Mouse (Mus musculus): ENCODE results near the gene Sac3d1. TPM values are rescaled to one million over a fixed set of nuclear protein-coding genes. Genes with fewer than 3 reads are reported as not detected.

Gene Sac3d1
- polyA plus RNA-seq, 1 experiment = 44.7 TPM

- H3K27me3 ChIP-seq (ENCODE audit: control insufficient read depth, insufficient read depth, insufficient read length) = no peaks in the 10 kb centered on the region
- peaks cover 2% of the 10 kb centered on the region for H3K79me3 ChIP-seq (ENCODE audit: low read depth)
- TF ChIP-seq CEBPB (IDR thresholded peaks at IDR 0.05; ENCODE audit: low read depth) (no peak), CTCF (IDR thresholded peaks at IDR 0.05; ENCODE audit: control insufficient read depth, insufficient read depth, insufficient read length) (no peak), MYOD1 (IDR thresholded peaks at IDR 0.05; ENCODE audit: control insufficient read depth, insufficient read length, low read depth) (no peak), USF1 (IDR thresholded peaks at IDR 0.05; ENCODE audit: low read depth) (no peak), MYOG (IDR thresholded peaks at IDR 0.05; ENCODE audit: control insufficient read depth, extremely low read depth, insufficient read length) (no peak), FOSL1 (IDR thresholded peaks at IDR 0.05; ENCODE audit: insufficient read depth, low read length, poor library complexity, severe bottlenecking) (no peak), MAX (IDR thresholded peaks at IDR 0.05) (no peak)
- H3K79me2 ChIP-seq (ENCODE audit: control insufficient read depth, insufficient read depth) = peaks cover 5% of the 10 kb centered on the region
- H3K4me3 ChIP-seq (ENCODE audit: insufficient read depth, poor library complexity, severe bottlenecking) = peak within 1 kb of the TSS; percentile 30
- H3K36me3 ChIP-seq (ENCODE audit: control insufficient read depth, insufficient read depth) = peaks cover 9% of the 10 kb centered on the region
- peak within 1 kb of the TSS; percentile 47 for H3ac ChIP-seq (ENCODE audit: control insufficient read depth, insufficient read length, low read depth)
These were observed 50.6 kb downstream of the Sac3d1 start, which contains the start of gene Tm7sf2 for GRCm38 (mm10) chr19:6067724-6068415. Tm7sf2 (minus strand) TSS chr19:6068373.

GRCm38 (mm10) chr19:6067011-6067723 lies 51.3 kb downstream of the Sac3d1 start:
- Histone ChIP-seq H3K4me3 (ENCODE audit: insufficient read depth, poor library complexity, severe bottlenecking) (peak overlapping the region; percentile 30), H3K27me3 (ENCODE audit: control insufficient read depth, insufficient read depth, insufficient read length) (no peaks in the 10 kb centered on the region), H3K79me3 (ENCODE audit: low read depth) (peaks cover 7% of the 10 kb centered on the region), H3K79me2 (ENCODE audit: control insufficient read depth, insufficient read depth) (peaks cover 12% of the 10 kb centered on the region), H3K36me3 (ENCODE audit: control insufficient read depth, insufficient read depth) (peaks cover 9% of the 10 kb centered on the region), H3ac (ENCODE audit: control insufficient read depth, insufficient read length, low read depth) (peak overlapping the region; percentile 47)
- TF ChIP-seq CTCF (IDR thresholded peaks at IDR 0.05; ENCODE audit: control insufficient read depth, insufficient read depth, insufficient read length) = peak; percentile 92
- no peak for TF ChIP-seq USF1 (IDR thresholded peaks at IDR 0.05; ENCODE audit: low read depth)

DNA sequence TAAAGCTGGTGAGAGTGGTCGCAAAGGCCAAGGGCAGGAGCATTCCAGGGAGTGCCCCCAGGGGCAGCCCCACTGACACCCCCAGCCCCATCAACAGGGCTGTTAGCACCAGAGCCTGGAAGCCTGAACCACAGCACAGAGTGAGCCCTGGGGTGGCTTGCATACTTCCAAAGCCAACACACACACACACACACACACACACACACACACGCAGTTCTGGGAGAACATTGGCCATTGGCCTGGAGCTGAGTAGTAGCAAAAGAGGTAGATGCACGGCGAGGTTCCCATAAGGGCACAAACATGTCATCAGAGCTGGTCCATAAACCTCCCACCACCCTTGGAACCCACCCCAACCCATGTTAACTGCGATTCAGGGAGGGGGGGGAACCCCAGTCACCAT lies 51.9 kb downstream of the Sac3d1 start:
- Histone ChIP-seq H3K4me3 (ENCODE audit: insufficient read depth, poor library complexity, severe bottlenecking) (peak overlapping the region; percentile 30), H3K79me2 (ENCODE audit: control insufficient read depth, insufficient read depth) (peaks cover 18% of the 10 kb centered on the region), H3K36me3 (ENCODE audit: control insufficient read depth, insufficient read depth) (peaks cover 9% of the 10 kb centered on the region), H3ac (ENCODE audit: control insufficient read depth, insufficient read length, low read depth) (peak overlapping the region; percentile 47), H3K79me3 (ENCODE audit: low read depth) (peaks cover 13% of the 10 kb centered on the region), H3K27me3 (ENCODE audit: control insufficient read depth, insufficient read depth, insufficient read length) (no peaks in the 10 kb centered on the region)
- TF ChIP-seq MYOG (IDR thresholded peaks at IDR 0.05; ENCODE audit: control insufficient read depth, extremely low read depth, insufficient read length) (no peak), FOSL1 (IDR thresholded peaks at IDR 0.05; ENCODE audit: insufficient read depth, low read length, poor library complexity, severe bottlenecking) (no peak), USF1 (IDR thresholded peaks at IDR 0.05; ENCODE audit: low read depth) (no peak), CTCF (IDR thresholded peaks at IDR 0.05; ENCODE audit: control insufficient read depth, insufficient read depth, insufficient read length) (no peak), MYOD1 (IDR thresholded peaks at IDR 0.05; ENCODE audit: control insufficient read depth, insufficient read length, low read depth) (no peak), MAX (IDR thresholded peaks at IDR 0.05) (no peak)

Other genes with a start within 250 kb of the Sac3d1 start
- gene Frmd8, start 243.4 kb downstream of the Sac3d1 start, polyA plus RNA-seq (2012; fragmentation: generic; extraction: Trizol) = 44.1 TPM
- gene Slc25a45, start 240.8 kb downstream of the Sac3d1 start, polyA plus RNA-seq (2012; fragmentation: generic; extraction: Trizol) = 5.5 TPM
- gene Tigd3, start 224.5 kb downstream of the Sac3d1 start, polyA plus RNA-seq (2012; fragmentation: generic; extraction: Trizol) = 1.0 TPM
- 69.3 TPM for gene Dpf2, start 205.6 kb downstream of the Sac3d1 start, polyA plus RNA-seq (2012; fragmentation: generic; extraction: Trizol)
- 3.6 TPM for gene Cdc42ep2, start 193.8 kb downstream of the Sac3d1 start, polyA plus RNA-seq (2012; fragmentation: generic; extraction: Trizol)
- 45.1 TPM for gene Pola2, start 154.4 kb downstream of the Sac3d1 start, polyA plus RNA-seq (2012; fragmentation: generic; extraction: Trizol)
- gene Slc22a20, start 132.5 kb downstream of the Sac3d1 start, polyA plus RNA-seq (2012; fragmentation: generic; extraction: Trizol) = not detected
- 36.9 TPM for gene Capn1, start 102.8 kb downstream of the Sac3d1 start, polyA plus RNA-seq (2012; fragmentation: generic; extraction: Trizol)
- gene Syvn1, start 72.1 kb downstream of the Sac3d1 start, polyA plus RNA-seq (2012; fragmentation: generic; extraction: Trizol) = 18.7 TPM
- gene Mrpl49, start 60.9 kb downstream of the Sac3d1 start, polyA plus RNA-seq (2012; fragmentation: generic; extraction: Trizol) = 60.0 TPM
- 2,541 TPM for gene Fau, start 60.8 kb downstream of the Sac3d1 start, polyA plus RNA-seq (2012; fragmentation: generic; extraction: Trizol)
- gene Znhit2, start 57.5 kb downstream of the Sac3d1 start, polyA plus RNA-seq (2012; fragmentation: generic; extraction: Trizol) = 49.8 TPM
- gene Tm7sf2, start 50.3 kb downstream of the Sac3d1 start, polyA plus RNA-seq (2012; fragmentation: generic; extraction: Trizol) = 14.7 TPM
- 55.2 TPM for gene Vps51, start 41.4 kb downstream of the Sac3d1 start, polyA plus RNA-seq (2012; fragmentation: generic; extraction: Trizol)
- gene Tmem262, start 38.6 kb downstream of the Sac3d1 start, polyA plus RNA-seq (2012; fragmentation: generic; extraction: Trizol) = not detected
- 0.44 TPM for gene Gm28374, start 36.4 kb downstream of the Sac3d1 start, polyA plus RNA-seq (2012; fragmentation: generic; extraction: Trizol)
- 59.7 TPM for gene Zfpl1, start 33.7 kb downstream of the Sac3d1 start, polyA plus RNA-seq (2012; fragmentation: generic; extraction: Trizol)
- 33.0 TPM for gene Cdca5, start 33.7 kb downstream of the Sac3d1 start, polyA plus RNA-seq (2012; fragmentation: generic; extraction: Trizol)
- 0.36 TPM for gene AC131692.1, start 24.2 kb downstream of the Sac3d1 start, polyA plus RNA-seq (2012; fragmentation: generic; extraction: Trizol)
- 0.16 TPM for gene Naaladl1, start 12.9 kb downstream of the Sac3d1 start, polyA plus RNA-seq (2012; fragmentation: generic; extraction: Trizol)
- gene Snx15, start 9.7 kb upstream of the Sac3d1 start, polyA plus RNA-seq (2012; fragmentation: generic; extraction: Trizol) = 22.7 TPM
- 0.04 TPM for gene Batf2, start 22.3 kb upstream of the Sac3d1 start, polyA plus RNA-seq (2012; fragmentation: generic; extraction: Trizol)
- 78.3 TPM for gene Arl2, start 22.9 kb upstream of the Sac3d1 start, polyA plus RNA-seq (2012; fragmentation: generic; extraction: Trizol)
- gene Majin, start 65.7 kb upstream of the Sac3d1 start, polyA plus RNA-seq (2012; fragmentation: generic; extraction: Trizol) = not detected
- gene Gpha2, start 107.7 kb upstream of the Sac3d1 start, polyA plus RNA-seq (2012; fragmentation: generic; extraction: Trizol) = 0.13 TPM
- 25.3 TPM for gene Ppp2r5b, start 117.2 kb upstream of the Sac3d1 start, polyA plus RNA-seq (2012; fragmentation: generic; extraction: Trizol)
- 10.3 TPM for gene Atg2a, start 123.0 kb upstream of the Sac3d1 start, polyA plus RNA-seq (2012; fragmentation: generic; extraction: Trizol)
- 219 TPM for gene Ehd1, start 158.1 kb upstream of the Sac3d1 start, polyA plus RNA-seq (2012; fragmentation: generic; extraction: Trizol)
- gene Cdc42bpg, start 187.8 kb upstream of the Sac3d1 start, polyA plus RNA-seq (2012; fragmentation: generic; extraction: Trizol) = 7.2 TPM
- gene Men1, start 216.3 kb upstream of the Sac3d1 start, polyA plus RNA-seq (2012; fragmentation: generic; extraction: Trizol) = 51.0 TPM
- gene Map4k2, start 222.5 kb upstream of the Sac3d1 start, polyA plus RNA-seq (2012; fragmentation: generic; extraction: Trizol) = 10.2 TPM
- gene Sf1, start 245.0 kb upstream of the Sac3d1 start, polyA plus RNA-seq (2012; fragmentation: generic; extraction: Trizol) = 138 TPM

Data from C2C12 (cell line).